Mouse (Mus musculus) ZHBTc4 (cell line): ENCODE measurements around the gene Chadl.
"Not testable (repeated sequence)": the region's sequence is repeated elsewhere in the genome, so short reads cannot be mapped to it uniquely, and the experiment has no call there.

Experiments
- DNase-seq: peaks from one replicate; pipeline ENCODE4 v3.0.0-alpha.2; 2011; ENCODE audit warnings: low read depth, low spot score

Chadl gene

DNA sequence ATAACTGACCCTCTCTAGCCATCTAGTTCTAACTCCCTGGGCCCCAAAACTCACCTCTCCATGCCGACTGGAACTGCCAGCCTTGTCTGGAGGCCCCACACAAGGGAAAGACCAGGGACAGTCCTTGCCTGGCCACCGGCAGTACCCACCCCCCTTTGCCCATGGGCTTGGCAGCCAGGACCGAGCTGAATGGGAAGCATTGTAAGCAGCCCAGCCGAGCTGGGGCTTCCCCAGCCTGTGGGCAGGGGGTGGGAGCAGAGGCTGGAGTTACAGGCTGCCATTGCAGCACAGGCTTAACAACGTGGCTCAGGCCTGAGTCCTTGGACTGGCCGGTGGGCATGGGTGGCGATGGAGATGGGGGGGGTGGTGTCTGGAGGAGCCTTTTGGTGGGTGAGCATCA, at the start of gene Chadl:
Chadl (minus strand) TSS at position 113 of the 400 bp plus-strand sequence.
- no peak for DNase-seq

DNA sequence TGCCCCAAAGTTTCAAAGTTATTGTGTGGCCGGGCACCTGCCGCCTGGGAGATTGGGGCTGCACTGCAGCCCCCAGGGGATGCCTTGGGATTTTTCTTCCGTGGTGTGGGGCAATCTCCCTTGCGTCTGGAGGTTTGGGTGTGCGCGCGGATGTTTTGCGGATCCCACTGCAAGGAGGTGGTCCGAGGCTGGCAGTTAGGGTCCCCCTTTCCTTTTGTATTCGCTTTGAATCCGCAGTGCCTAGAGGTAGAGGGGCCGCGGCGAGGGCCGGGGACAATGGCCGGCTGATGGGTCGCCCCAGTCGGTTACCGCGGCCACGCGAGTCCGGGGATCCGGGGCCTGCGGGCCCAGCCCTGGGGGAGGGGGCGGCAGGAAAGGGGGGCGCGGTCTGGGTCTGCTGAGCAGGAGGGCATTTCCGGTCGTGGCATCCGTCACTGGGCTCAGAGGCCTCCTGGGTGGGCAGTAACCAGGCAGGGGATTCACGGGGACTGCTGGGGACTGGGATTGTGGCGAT, 48.6 kb upstream of the Chadl start:
- peak; percentile 50 for DNase-seq

DNA sequence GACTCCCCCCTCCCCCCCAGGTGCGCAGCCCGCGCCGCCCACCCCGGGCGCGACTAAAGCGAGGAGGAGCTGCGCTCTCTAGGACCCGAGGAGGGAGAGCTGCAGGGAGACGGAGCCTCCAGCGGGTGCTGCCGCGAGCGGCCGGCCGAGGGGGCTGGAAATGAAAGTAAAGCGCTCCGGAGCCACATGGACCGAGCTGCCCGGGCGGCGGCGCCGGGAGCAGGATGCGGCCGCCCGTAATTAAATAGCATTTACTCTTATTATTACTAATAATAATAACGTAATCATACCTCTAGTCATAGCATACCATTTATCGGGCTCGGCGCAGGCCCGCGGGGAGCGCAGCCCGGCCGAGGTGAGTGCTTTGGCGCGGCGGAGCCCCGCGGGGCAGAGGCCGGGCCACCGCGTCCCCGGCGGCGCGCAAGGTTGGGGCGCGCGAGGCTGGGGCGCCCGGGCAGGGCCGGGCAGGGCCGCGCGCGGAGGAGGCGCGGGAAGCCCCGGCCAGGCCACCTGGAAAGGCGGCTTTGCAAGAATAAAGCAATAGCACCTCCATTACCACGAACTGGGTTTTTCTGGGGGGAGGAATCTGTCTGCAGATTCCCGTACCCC, 48.0 kb upstream of the Chadl start, which contains the start of the genes Zc3h7b and Rangap1:
Zc3h7b (plus strand) TSS at position 66 of the 609 bp plus-strand sequence.
Rangap1 (minus strand) TSS at position 539 of the 609 bp plus-strand sequence.
- peak; percentile 83 for DNase-seq

DNA sequence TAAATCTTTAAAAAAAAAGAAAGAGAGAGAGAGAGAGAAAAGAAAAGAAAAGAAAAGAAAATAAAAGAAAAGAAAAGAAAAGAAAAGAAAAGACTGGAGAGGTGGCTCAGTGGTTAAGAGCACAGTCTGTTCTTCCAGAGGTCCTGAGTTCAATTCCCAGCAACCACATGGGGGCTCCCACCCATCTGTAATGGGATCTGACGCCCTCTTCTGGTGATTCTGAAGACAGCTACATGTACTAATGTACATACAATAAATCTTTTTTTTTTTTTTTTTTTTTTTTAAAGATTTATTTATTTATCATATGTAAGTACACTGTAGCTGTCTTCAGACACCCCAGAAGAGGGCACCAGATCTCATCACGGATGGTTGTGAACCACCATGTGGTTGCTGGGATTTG, 45.3 kb upstream of the Chadl start:
- DNase-seq = peak; percentile 61

DNA sequence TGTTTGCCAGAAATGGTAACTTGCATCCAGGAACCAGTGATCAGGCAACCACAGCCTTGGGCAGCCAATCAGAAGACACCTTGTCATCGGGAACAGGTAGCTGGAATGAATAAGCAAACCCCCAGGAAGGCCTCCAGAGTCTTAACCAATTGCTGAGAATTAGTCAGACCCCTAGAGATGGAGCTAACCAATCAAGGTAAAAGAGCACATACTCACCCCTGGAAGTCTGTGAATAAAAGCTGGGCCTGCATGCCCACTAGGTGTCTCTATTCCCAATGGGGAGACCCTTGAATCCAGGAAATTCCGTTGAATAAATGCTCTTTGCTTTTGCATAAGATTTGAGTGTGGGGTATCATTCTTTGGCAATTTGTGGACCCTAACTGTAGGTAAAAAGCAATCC, 42.8 kb upstream of the Chadl start:
- DNase-seq = peak; percentile 44

DNA sequence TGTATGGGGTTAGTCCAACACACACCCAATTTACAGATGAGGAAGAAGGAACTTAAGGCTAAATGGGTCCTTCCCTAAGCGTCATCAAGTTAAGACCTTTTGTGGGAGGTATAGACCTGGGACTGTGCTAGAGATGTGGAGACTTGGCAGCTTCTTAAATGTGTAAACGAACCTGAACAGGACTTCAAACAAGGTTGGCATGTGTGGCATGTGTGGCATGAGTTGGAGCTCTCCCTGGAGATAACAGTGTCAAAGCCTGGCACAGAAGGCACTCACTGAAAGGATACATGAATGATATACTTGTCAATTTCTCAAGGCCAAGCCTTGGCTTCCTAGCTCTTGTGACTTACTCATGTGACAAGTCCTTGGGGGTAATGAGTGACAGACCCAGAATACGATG, 42.2 kb upstream of the Chadl start:
- no peak for DNase-seq

DNA sequence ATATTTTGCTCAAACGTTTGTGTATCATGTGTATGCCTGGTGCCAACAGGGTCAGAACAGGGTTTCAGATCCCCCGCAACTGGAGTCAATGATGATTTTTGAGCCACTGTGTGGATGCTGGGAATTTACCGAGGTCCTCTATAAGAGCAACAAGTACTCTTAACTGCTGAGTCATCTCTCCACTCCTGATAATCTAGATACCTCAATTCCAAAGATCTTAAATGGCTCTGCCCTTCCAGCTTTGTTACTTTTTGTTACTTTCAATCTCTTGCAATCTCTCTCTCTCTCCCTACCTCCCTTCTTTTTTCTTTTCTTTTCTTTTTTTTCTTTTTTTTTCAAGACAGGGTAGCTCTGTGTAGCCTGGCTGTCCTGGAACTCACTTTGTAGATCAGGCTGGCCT, 38.0 kb upstream of the Chadl start:
- no peak for DNase-seq

DNA sequence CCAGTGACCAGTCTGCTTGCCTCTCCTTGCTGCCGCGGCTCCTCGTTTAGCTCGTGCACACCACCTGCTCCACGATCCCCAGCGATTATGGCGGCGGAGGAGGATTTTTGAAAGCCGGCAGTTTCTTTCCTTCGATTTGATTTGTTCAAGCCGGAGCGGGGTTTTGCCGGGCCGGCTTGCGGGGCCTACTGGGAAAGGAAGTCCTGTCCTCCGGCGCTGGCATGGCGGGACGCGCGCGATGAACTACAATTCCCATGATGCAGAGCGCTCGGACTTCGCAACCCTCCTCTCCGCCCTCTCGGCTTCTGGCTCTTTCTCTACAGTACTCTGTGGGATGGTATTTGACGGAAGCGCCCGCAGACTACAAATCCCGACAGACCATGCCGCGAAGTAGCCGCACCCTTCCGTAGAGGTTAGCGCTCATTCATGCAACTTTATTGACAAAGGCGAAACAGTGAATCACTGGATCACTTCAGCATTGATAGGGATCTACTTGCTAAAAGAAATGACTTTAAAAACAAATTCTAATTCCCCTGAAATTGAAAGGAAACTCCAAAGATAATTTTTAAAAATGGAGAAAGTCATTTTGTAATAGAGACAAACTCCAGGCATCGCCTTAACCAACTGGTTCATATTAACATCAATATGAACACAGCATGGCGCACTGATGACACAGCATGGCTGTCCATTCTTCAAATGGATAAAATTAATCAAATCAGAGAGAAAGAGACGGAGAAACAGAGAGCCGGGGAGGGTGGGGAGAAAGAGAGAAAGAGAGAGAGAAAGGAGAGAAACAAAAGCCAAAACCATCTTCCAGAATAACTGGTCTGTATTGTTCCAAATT, 32.9 kb upstream of the Chadl start:
- peak; percentile 100 for DNase-seq

DNA sequence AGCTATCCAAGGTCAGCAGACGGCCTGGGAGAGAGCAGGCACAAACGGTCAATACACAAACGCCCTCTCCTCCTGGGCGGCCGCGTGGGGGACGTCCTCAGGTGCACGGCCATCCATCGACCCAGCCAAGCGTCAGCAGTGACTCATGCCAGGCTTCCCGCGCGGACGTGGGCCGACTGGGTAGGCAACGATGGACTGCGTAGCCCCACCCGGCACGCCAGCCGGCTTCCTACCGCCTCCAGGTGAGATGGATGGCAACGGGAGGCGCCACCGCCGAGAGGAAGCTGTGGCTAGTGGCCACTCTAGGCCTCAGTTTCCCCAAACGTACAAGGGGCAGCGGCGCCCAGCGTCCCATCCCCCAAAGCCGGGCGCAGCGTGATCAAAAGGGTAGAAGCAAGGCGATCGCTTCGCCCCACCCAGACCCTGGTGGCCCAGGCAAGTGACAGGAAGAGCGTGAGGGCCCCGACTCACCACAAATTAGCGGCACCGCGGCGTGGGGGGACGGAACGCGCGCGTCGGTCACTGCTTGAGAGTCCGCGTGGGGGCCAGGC, 32.2 kb upstream of the Chadl start:
- DNase-seq = no peak

DNA sequence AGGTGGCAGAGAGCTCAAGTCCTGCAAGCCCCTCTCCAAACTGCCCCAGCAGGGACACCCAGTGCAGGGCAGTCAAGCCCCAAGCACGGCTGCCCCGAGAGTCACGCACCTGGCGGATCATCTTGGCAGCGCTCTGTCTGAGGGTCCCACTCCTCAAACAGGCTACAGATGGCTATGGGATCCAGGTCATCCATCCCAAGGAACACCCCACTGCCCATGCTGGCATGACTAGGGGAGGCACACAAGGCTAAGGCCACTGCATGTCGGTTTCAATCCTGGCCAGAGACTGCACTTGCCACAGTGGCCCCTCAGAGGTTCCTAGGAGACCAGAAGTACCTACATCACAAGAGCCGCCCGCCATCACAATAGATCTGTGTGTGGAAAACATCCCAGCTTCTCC, 28.9 kb upstream of the Chadl start:
- DNase-seq = no peak

DNA sequence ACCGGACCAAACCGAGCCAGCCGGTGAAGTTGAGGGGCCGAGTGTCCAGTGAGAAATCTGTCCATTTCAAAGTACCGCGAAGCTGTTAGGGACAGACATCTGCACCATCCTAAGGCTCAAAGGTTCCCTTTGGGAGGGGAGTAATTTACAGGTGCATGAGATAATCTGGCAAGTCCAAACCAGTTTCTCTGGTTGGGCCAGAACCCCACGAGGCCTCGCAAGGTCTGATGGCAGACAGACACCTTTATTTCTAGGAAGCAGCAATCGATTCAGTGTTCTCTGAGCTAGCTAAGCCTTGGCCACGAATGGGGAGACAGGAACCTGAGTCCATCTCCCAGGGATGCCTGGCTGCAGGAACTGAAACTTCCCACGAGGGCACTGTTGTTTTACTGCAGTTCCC, 26.6 kb upstream of the Chadl start:
- no peak for DNase-seq

DNA sequence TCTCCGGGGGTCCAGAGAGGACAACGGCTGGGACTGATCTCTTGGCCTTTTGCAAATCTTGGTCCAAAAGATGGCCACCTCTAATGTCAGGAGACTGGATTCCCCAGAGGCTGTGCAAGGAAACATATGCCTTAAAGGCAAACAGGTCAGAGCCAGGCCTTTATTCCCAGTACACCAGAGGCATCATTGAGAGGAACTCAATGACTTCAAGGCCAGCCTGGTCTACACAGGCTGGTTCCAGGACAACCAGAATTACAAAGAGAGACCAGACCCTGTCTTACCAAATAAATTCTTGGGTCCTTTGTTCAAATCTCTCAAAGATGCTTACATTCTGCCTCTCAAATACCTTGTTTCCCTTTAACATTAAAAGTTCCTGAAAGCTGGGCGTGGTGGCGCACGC, 25.3 kb upstream of the Chadl start:
- DNase-seq = peak; percentile 92

DNA sequence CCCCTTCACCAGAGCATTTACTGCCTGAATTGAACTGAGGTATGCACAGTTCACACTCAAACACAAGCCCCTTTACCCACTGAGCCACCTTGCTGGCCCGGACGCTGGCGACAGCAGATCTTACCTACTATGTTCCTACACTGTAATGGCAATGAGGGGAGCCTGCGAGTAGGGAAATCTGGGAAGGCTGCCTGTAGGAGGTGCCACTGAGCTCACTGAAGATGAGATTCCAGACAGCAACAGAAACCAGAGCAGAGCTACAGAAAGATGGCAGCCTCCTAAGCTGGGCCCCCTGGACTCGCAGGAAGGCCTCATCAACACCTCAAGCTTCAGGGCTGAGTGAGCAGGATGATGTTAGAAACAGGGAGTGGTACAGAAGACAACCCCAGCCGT, 22.0 kb upstream of the Chadl start:
- peak; percentile 38 for DNase-seq

DNA sequence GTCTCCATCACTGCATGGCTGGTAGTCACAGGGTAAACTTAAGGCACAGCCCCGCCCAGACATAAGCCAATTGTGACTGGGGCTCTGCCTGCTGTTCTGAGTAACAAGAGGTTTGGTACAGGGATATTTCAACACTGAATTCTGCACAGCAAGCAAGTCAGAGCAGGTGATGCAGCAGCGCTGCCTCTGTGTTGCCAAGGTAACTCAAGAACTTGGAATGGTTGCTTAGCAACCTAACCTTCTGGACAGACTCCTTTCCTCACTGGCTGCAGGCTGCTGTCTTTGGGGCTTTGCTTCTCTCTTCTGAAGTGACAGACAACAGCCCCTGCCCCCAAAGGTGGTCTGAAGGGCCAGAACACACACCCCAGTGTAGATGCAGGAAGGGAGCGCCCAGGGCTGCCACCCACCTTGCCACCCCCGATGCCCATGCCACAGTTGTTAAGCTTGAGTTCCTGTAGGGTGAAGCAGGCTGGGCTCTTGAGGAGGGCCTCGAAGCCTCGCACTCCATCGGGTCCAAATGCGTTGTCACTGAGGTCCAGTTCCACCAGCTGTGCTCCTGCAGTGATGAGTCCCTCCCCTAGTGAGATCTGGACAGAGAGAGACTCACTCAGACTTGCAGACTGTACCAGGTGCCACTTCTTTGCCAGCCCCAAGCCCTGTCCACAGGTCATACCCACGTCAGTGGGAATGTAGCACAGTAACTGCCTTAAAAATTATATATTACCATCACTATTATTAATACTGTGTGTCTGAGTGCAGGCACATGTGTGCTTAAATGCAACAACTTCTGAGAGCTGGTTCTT, 21.4 kb upstream of the Chadl start:
- DNase-seq = peak; percentile 45

DNA sequence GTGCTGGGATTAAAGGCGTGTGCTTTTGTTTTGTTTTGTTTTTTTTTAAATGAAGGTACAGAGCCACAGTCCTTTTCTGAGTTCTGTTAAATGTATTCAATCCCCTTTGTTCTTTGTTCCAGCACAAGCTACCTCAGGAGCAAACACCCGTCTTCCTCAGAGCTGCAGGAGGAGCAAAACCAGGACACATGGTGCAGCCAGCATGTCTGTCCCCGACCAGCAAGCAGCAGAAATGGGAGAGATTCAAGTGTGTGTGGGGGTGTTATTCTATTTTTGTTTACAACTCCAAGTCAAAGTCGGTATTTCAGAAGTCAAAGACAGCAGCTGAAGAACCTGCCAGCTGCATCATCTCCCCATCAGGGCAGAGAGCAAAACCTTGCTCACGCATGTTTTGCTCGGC, 16.7 kb upstream of the Chadl start:
- DNase-seq = no peak

DNA sequence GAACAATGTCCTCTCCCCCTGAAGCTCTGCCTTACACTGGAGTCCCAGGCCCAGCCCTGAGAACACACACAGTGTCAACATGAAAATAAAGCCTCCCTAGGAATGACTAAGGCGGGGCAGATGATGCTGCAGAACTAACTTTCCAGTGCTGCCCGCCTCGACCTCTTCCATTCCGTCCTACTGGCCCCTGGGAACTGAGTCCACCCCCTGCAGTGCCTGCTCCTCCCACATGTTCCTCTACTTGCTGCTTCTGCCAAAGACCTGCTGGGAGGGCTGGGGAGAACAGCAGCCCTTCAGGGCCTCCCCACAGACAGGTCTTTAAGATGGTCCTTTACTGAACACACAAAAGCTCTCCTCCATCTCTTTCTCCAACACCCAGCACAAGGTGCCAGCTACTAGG, 13.7 kb upstream of the Chadl start:
- no peak for DNase-seq

DNA sequence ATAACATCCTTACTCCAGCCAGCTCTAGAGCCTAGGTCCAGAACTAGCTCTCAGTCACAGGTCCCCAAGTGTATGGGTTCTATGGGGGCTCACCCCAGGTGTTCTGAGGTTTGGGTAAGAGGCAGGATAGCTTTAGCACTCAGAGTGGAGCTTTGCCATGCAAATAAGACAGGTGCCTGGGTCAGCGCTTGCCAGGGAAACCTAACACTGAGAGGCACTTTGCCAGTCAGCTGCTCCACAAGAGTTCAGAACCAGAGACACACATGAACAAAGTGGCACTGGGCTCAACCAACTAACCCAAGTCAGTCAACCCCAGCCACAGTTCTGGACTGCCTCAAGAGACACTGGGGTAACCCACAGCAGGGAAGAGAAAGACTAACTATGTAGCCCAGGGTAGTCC, 12.6 kb upstream of the Chadl start:
- DNase-seq = no peak

DNA sequence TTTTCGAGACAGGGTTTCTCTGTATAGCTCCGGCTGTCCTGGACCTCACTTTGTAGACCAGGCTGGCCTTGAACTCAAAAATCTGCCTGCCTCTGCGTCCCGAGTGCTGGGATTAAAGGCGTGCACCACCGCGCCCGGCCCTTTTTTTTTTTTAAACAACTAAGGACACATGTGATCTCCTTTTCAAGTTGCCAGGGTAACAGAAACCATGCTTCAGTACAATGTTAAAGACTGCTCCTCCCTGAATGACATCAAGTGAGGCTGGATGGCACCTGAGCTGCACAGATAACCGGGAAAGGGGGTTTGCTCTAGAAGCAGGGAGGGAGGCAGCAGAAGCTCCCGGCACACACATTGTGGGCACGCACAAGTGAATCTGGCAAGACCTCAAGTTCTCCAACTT, 11.9 kb upstream of the Chadl start:
- peak; percentile 53 for DNase-seq

DNA sequence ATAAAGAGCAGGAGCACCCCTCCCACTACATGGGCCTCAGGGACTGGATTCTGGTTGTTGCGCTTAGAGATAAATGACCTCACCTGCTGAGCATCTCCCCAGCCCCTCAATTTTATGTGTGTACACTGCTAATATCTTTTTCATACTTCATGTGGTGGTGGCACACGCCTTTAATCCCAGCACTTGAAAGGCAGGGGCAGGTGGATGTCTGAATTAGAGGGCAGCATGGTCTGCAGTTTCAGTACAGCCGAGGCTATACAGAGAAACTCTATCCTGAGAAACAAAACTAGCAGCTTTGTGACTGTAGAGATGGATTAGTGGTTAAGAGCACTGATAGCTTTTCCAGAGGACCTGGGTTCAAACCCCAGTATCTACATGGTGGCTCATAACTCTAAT, 6.0 kb upstream of the Chadl start:
- no peak for DNase-seq

DNA sequence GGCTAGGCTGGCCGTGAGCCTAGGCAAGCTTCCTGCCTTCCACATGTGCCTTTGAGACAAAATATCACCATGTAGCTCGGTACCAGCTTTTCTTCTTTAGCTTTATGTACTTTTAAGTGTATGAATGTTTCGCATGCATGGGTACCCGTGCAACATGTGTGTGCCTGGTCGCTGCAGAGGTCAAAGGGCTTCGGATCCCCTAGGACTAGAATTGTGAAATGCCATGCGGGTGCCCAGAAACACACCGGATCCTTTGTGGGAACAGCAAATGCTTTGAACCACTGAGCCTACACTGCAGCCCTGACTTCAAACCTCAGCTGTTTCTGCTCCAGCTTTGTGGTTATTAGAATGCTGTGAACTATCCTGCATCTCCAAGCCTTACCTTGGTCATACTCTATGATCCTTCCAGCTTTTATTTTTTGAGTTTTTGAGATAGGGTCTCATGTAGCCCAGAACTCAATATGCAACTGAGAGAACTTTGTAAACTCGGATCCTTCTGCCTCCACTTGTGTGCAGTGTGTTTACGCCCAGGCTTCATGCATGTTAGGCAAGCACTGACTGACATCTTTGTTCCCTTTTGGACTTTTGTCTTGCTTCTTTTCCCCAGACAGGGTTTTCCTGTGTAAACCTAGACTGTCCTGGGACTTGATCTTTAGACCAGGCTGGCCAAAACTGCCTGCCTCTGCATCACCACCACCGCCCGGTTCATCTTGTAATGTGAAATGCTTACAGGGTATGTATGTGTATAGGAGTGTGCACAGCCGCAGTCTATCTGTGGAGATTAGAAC, 5.4 kb upstream of the Chadl start:
- no peak for DNase-seq

DNA sequence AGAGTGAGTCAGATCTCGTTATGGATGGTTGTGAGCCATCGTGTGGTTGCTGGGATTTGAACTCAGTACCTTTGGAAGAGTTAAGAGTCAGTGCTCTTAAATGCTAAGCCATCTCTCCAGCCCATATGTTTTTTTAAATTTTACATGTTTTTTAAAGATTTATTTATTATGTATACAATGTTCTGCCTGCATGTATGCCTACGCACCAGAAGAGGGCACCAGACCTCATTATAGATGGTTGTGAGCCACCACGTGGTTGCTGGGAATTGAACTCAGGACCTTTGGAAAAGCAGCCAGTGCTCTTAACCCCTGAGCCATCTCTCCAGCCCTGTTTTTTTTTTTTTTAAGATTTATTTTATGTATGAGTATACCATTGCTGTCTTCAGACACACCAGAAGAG, 4.3 kb upstream of the Chadl start:
- not testable (repeated sequence) for DNase-seq
